Mouse (Mus musculus): ENCODE results near the gene Gm12845. TPM values are rescaled to one million over a fixed set of nuclear protein-coding genes. Genes with fewer than 3 reads are reported as not detected.
A peak's percentile ranks its signal among the peaks of the same experiment; 100 is the strongest.
"Not testable (repeated sequence)": the region's sequence is repeated elsewhere in the genome, so short reads cannot be mapped to it uniquely, and the experiment has no call there.

Gene Gm12845
- total and polyA plus RNA-seq, 3 experiments: not detected

DNA sequence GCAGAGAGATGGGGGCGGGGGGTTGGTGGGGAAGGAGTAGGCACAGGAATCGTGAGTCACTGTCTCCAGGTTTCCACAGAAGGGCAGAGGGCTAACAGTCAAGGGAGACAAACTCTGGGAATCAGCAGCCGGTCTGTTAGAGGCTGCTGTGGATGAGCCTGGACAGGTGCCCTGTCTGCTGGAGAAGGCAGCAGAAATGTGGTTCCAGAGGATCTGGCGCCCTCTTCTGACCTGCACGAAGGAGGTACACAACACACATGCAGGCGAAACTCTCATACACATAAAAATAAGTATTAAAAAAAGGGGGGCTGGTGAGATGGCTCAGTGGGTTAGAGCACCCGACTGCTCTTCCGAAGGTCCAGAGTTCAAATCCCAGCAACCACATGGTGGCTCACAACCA lies 13.3 kb downstream of the Gm12845 start:
- DNase-seq (ENCODE audit: low read depth, low spot score): peak; percentile 50
- no peaks in the 10 kb centered on the region for H3K4me1 ChIP-seq (ENCODE audit: control insufficient read depth in 1 of 2, insufficient read depth in 2 of 2, low read length in 2 of 2)
- H3K9me3 ChIP-seq (replicated peaks; ENCODE audit: insufficient read depth, low read length): no peaks in the 10 kb centered on the region
- no peak overlapping the region for H3K4me3 ChIP-seq (ENCODE audit: control insufficient read depth in 1 of 2, insufficient read depth in 1 of 2, low read depth in 2 of 2, low read length in 2 of 2)
- peaks cover 2 to 6% of the 10 kb centered on the region in 2 experiments for H3K27me3 ChIP-seq (ENCODE audit: control insufficient read depth in 1 of 2, insufficient read depth in 2 of 2, low read length in 2 of 2)
- H3K9ac ChIP-seq (ENCODE audit: control insufficient read depth, low read depth, low read length, poor library complexity, severe bottlenecking): no peak overlapping the region
- H3K79me2 ChIP-seq (ENCODE audit: control insufficient read depth, insufficient read depth, low read length, poor library complexity): no peaks in the 10 kb centered on the region
- no peak for TF ChIP-seq MAX (IDR thresholded peaks at IDR 0.05; ENCODE audit: low read length)
- TF ChIP-seq ELF1 (IDR thresholded peaks at IDR 0.05; ENCODE audit: low read depth, low read length): no peak
- TF ChIP-seq NRF1 (IDR thresholded peaks at IDR 0.05; ENCODE audit: insufficient read depth, low read depth, low read length, poor library complexity, severe bottlenecking): no peak
- TF ChIP-seq POLR2AphosphoS5 (IDR thresholded peaks at IDR 0.05; ENCODE audit: borderline replicate concordance, low read depth, low read length): no peak
- TF ChIP-seq ZKSCAN1 (IDR thresholded peaks at IDR 0.05; ENCODE audit: low read depth, low read length): no peak
- peak; percentile 28; the same call in 1 of the 2 replicates for TF ChIP-seq ZC3H11A (IDR thresholded peaks at IDR 0.05; ENCODE audit: low read depth, low read length)
- TF ChIP-seq RCOR1 (IDR thresholded peaks at IDR 0.05; ENCODE audit: low read depth, low read length): no peak
- TF ChIP-seq TAL1 (IDR thresholded peaks at IDR 0.05; ENCODE audit: low read length): no peak
- TF ChIP-seq GABPA (IDR thresholded peaks at IDR 0.05; ENCODE audit: low read depth, low read length): no peak
- TF ChIP-seq RAD21 (IDR thresholded peaks at IDR 0.05; ENCODE audit: low read depth, low read length): peak; percentile 56
- TF ChIP-seq JUND (IDR thresholded peaks at IDR 0.05; ENCODE audit: low read depth, low read length): no peak
- TF ChIP-seq SMC3 (IDR thresholded peaks at IDR 0.05; ENCODE audit: low read depth, low read length): peak; percentile 52
- TF ChIP-seq MAZ (IDR thresholded peaks at IDR 0.05; ENCODE audit: low read depth, low read length): no peak
- no peak for TF ChIP-seq POLR2A (IDR thresholded peaks at IDR 0.05; ENCODE audit: control insufficient read depth in 1 of 2, insufficient read depth in 1 of 2, low read depth in 1 of 2, low read length in 2 of 2, poor library complexity in 1 of 2)
- peak; percentile 7 to 63 (median 56); a peak in 4 of 6 replicates for TF ChIP-seq CTCF (IDR thresholded peaks at IDR 0.05 in 2 of 3, conservative IDR thresholded peaks at IDR 0.05 in 1 of 3; ENCODE audit: control insufficient read depth in 1 of 3, insufficient read depth in 1 of 3, low read depth in 2 of 3, low read length in 3 of 3, poor library complexity in 1 of 3, severe bottlenecking in 1 of 3)
- no peak for TF ChIP-seq UBTF (IDR thresholded peaks at IDR 0.05; ENCODE audit: borderline replicate concordance, insufficient read depth, low read depth, low read length)
- TF ChIP-seq ZMIZ1 (IDR thresholded peaks at IDR 0.05; ENCODE audit: low read depth, low read length): no peak
- no peak for TF ChIP-seq MAFK (IDR thresholded peaks at IDR 0.05; ENCODE audit: borderline replicate concordance, low read depth, low read length)
- no peak for TF ChIP-seq MEF2A (IDR thresholded peaks at IDR 0.05; ENCODE audit: extremely low read depth, insufficient replicate concordance, low read depth, low read length, poor library complexity, severe bottlenecking)
- no peak for TF ChIP-seq ZNF384 (IDR thresholded peaks at IDR 0.05; ENCODE audit: low read depth, low read length)
- TF ChIP-seq HCFC1 (IDR thresholded peaks at IDR 0.05; ENCODE audit: low read depth, low read length): no peak
- TF ChIP-seq BHLHE40 (IDR thresholded peaks at IDR 0.05; ENCODE audit: borderline replicate concordance, low read depth, low read length): no peak
- no peak for TF ChIP-seq GATA1 (IDR thresholded peaks at IDR 0.05; ENCODE audit: low read depth, low read length)
- H3K36me3 ChIP-seq (ENCODE audit: control insufficient read depth in 1 of 2, insufficient read depth in 2 of 2, low read length in 2 of 2): no peaks in the 10 kb centered on the region
- no peak overlapping the region for H3K27ac ChIP-seq (ENCODE audit: control insufficient read depth, low read depth, low read length)

DNA sequence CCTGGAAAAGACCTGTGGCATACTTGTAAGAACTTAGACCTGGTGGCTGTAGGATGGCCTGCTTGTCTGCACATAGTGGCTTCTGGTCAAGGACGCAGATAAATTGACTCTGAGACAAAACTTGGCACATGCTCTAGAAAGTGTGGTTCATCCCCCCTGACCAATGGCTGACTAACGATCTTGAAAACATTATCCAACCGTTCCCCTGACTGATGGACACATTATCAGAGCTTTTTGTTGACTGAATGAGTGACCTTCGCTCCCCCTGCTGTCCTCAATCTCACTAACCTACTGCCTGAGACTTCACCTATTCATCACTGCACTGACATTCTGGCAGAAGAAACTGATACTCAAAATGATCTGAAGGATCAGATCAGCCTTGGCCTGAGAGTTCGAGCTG lies 28.3 kb downstream of the Gm12845 start:
- not testable (repeated sequence) for H3K4me3 ChIP-seq (ENCODE audit: control insufficient read depth in 1 of 2, insufficient read depth in 1 of 2, low read depth in 2 of 2, low read length in 2 of 2); H3K79me2 ChIP-seq (ENCODE audit: control insufficient read depth, insufficient read depth, low read length, poor library complexity); H3K27ac ChIP-seq (ENCODE audit: control insufficient read depth, low read depth, low read length); H3K4me1 ChIP-seq (ENCODE audit: control insufficient read depth in 1 of 2, insufficient read depth in 2 of 2, low read length in 2 of 2); H3K36me3 ChIP-seq (ENCODE audit: control insufficient read depth in 1 of 2, insufficient read depth in 2 of 2, low read length in 2 of 2); H3K27me3 ChIP-seq (ENCODE audit: control insufficient read depth in 1 of 2, insufficient read depth in 2 of 2, low read length in 2 of 2); H3K9me3 ChIP-seq (replicated peaks; ENCODE audit: insufficient read depth, low read length); H3K9ac ChIP-seq (ENCODE audit: control insufficient read depth, low read depth, low read length, poor library complexity, severe bottlenecking); DNase-seq (ENCODE audit: low read depth, low spot score)
